Mouse (Mus musculus): Measurements from ENCODE around the gene Cops4. TPM values are rescaled to one million over a fixed set of nuclear protein-coding genes. Genes with fewer than 3 reads are reported as not detected.

The Cops4 gene
- polyA plus RNA-seq, 1 experiment from 2014 or later: 252 TPM

- H3K36me3 ChIP-seq: no peaks in the 10 kb centered on the region
- 91% methylated on average over 5 of the region's 5 CpGs for whole genome bisulfite sequencing
- no peaks in the 10 kb centered on the region for H3K4me1 ChIP-seq
- no peak for DNase-seq (ENCODE audit: low spot score)
- H3K9me3 ChIP-seq (replicated peaks): no peaks in the 10 kb centered on the region
- no peak overlapping the region for H3K27ac ChIP-seq
- H3K27me3 ChIP-seq (ENCODE audit: low read depth, poor library complexity, severe bottlenecking): no peaks in the 10 kb centered on the region
- H3K4me3 ChIP-seq: no peak overlapping the region
Measured at GRCm38 (mm10) chr5:100590505-100590904, 72.4 kb downstream of the Cops4 start.

GRCm38 (mm10) chr5:100594803-100595467, 76.8 kb downstream of the Cops4 start:
- H3K9me3 ChIP-seq (replicated peaks): no peaks in the 10 kb centered on the region
- H3K27ac ChIP-seq: no peak overlapping the region
- 88% methylated on average over 13 of the region's 13 CpGs for WGBS
- no peak overlapping the region for H3K4me3 ChIP-seq
- no peaks in the 10 kb centered on the region for H3K4me1 ChIP-seq
- no peaks in the 10 kb centered on the region for H3K27me3 ChIP-seq (ENCODE audit: low read depth, poor library complexity, severe bottlenecking)
- DNase-seq (ENCODE audit: low spot score): no peak
- no peaks in the 10 kb centered on the region for H3K36me3 ChIP-seq

GRCm38 (mm10) chr5:100595999-100596398, 77.9 kb downstream of the Cops4 start:
- Histone ChIP-seq H3K36me3 (no peaks in the 10 kb centered on the region), H3K4me3 (no peak overlapping the region), H3K27me3 (ENCODE audit: low read depth, poor library complexity, severe bottlenecking) (no peaks in the 10 kb centered on the region), H3K9me3 (replicated peaks) (no peaks in the 10 kb centered on the region), H3K4me1 (no peaks in the 10 kb centered on the region), H3K27ac (no peak overlapping the region)
- 90% methylated on average over 6 of the region's 6 CpGs for WGBS
- DNase-seq (ENCODE audit: low spot score): no peak

Small RNA genes within 50 kb of the gene (microRNA-seq; reads per million reads assigned to microRNA genes)
- not detected for gene Gm23222

Other genes starting within 250 kb of the Cops4 start
- gene Sec31a, start 102.1 kb upstream of the Cops4 start, polyA plus RNA-seq (2016; fragmentation: Nextera tagmentation; extraction: Ambion mirVana): 117 and 131 TPM in 2 replicates
- 14.5 and 15.4 TPM in 2 replicates for gene Lin54, start 17.7 kb upstream of the Cops4 start, polyA plus RNA-seq (2016; fragmentation: Nextera tagmentation; extraction: Ambion mirVana)
- gene Plac8, start 53.9 kb downstream of the Cops4 start, polyA plus RNA-seq (2016; fragmentation: Nextera tagmentation; extraction: Ambion mirVana): 2.2 and 2.7 TPM in 2 replicates
- 60.5 and 69.0 TPM in 2 replicates for gene Coq2, start 156.8 kb downstream of the Cops4 start, polyA plus RNA-seq (2016; fragmentation: Nextera tagmentation; extraction: Ambion mirVana)
- 0.64 and 2.3 TPM in 2 replicates for gene Hpse, start 201.4 kb downstream of the Cops4 start, polyA plus RNA-seq (2016; fragmentation: Nextera tagmentation; extraction: Ambion mirVana)

Data from limb, embryonic 10.5 days (tissue).